Mouse (Mus musculus) heart, adult 2 months (tissue): ENCODE measurements around the gene Fam107a. TPM values are rescaled to one million over a fixed set of nuclear protein-coding genes. Genes with fewer than 3 reads are reported as not detected.

Experiments used
- DNase-seq, 2 experiments: peaks; one replicate each; pipeline ENCODE4 v3.0.0; 2021
- H3K27ac ChIP-seq: fragments of 200-600 bp; 2 replicates; pipeline ENCODE4 v1.8.1; 2022
- H3K27me3 ChIP-seq: fragments of 200-500 bp; 2 replicates; pipeline ENCODE4 v1.6.1; 2012; ENCODE audit warnings: mild to moderate bottlenecking, low read length, inconsistent platforms, mixed read lengths; ENCODE audit not compliant: control insufficient read depth, insufficient read depth
- H3K36me3 ChIP-seq: fragments of 200-500 bp; 2 replicates; pipeline ENCODE4 v1.6.1; 2012; ENCODE audit warnings: low read length, inconsistent platforms; ENCODE audit not compliant: control insufficient read depth, insufficient read depth
- H3K4me1 ChIP-seq: fragments of 200-500 bp; 2 replicates; pipeline ENCODE4 v1.6.1; 2011; ENCODE audit warnings: low read length; ENCODE audit not compliant: control insufficient read depth, insufficient read depth
- H3K4me3 ChIP-seq: fragments of 200-600 bp; 2 replicates; pipeline ENCODE4 v1.8.1; 2022
- H3K79me2 ChIP-seq: fragments of 200-500 bp; replicated peaks from 2 replicates; pipeline ENCODE4 v1.6.1; 2012; ENCODE audit warnings: mild to moderate bottlenecking, inconsistent platforms, low read length, moderate library complexity, mixed read lengths; ENCODE audit not compliant: control insufficient read depth, insufficient read depth
- H3K9ac ChIP-seq: fragments of 200-500 bp; 2 replicates; pipeline ENCODE4 v1.6.1; 2012; ENCODE audit warnings: low read depth, mild to moderate bottlenecking, control low read depth, inconsistent platforms, low read length, mixed read lengths
- CTCF ChIP-seq: fragments of 200-600 bp; IDR thresholded peaks from 2 replicates; pipeline ENCODE4 v1.8.1; 2022; ENCODE audit warnings: antibody characterized with exemption, mild to moderate bottlenecking, moderate library complexity
- EP300 ChIP-seq: fragments of 200-500 bp; IDR thresholded peaks from 2 replicates; pipeline ENCODE4 v1.6.1; 2011; ENCODE audit warnings: low read depth, low read length, control low read depth; ENCODE audit not compliant: insufficient read depth
- POLR2A ChIP-seq: fragments of 200-500 bp; IDR thresholded peaks from 2 replicates; pipeline ENCODE4 v1.6.1; 2011; ENCODE audit warnings: mild to moderate bottlenecking, low read depth, low read length, control low read depth; ENCODE audit not compliant: insufficient read depth
- WGBS: fragments of 180-500 bp; shearing (Covaris S2); methylation state at CpG from one replicate; pipeline ENCODE4 v1.1.7; 2018; 5-methylcytosine and 5-hydroxymethylcytosine counted together
- intact Hi-C: fragments of 180-260 bp; cut with DNase I; formaldehyde crosslinking; loops from one replicate; pipeline ENCODE4 v1.15.1; 2025
- polyA plus RNA-seq: library from polyadenylated mRNA; depleted of rRNA; stranded (reverse); fragments of >200 nt; gene quantifications from 2 replicates; pipeline ENCODE4 v1.2.3, GENCODE M21; 2012
- total RNA-seq, 2 experiments: library from RNA; stranded (reverse); gene quantifications; 2 replicates each; pipeline ENCODE4 v1.2.3; 2021

Fam107a gene
- total and polyA plus RNA-seq, 3 experiments: 5.1 to 17.2 (median 5.4) TPM

GRCm38 (mm10) chr14:8262242-8262641, 55.6 kb downstream of the Fam107a start:
- 54% methylated on average over 1 of the region's 1 CpGs for WGBS
- DNase-seq: no peak
- Histone ChIP-seq H3K4me1 (no peaks in the 10 kb centered on the region), H3K27me3 (no peaks in the 10 kb centered on the region), H3K4me3 (no peak overlapping the region), H3K27ac (no peak overlapping the region), H3K79me2 (no peaks in the 10 kb centered on the region), H3K36me3 (no peaks in the 10 kb centered on the region), H3K9ac (no peak overlapping the region)
- intact Hi-C loops: loop anchor here (1.0 to 5.0 kb wide), 2 partner anchors 35 to 84 kb away; no protein-coding TSS in a partner anchor
- TF ChIP-seq CTCF (peak; percentile 57), EP300 (no peak), POLR2A (no peak)

GRCm38 (mm10) chr14:8260214-8260613, 57.6 kb downstream of the Fam107a start:
- Histone ChIP-seq H3K9ac (no peak overlapping the region), H3K4me3 (no peak overlapping the region), H3K4me1 (no peaks in the 10 kb centered on the region), H3K36me3 (no peaks in the 10 kb centered on the region), H3K27ac (no peak overlapping the region), H3K27me3 (no peaks in the 10 kb centered on the region), H3K79me2 (no peaks in the 10 kb centered on the region)
- WGBS: 81% methylated on average over 5 of the region's 5 CpGs
- TF ChIP-seq POLR2A (no peak), CTCF (no peak), EP300 (no peak)
- DNase-seq: no peak
- intact Hi-C loops: loop anchor here (5.0 kb wide), 1 partner anchor 37 kb away; no protein-coding TSS in a partner anchor

- no peak for DNase-seq
- Histone ChIP-seq H3K4me1 (no peaks in the 10 kb centered on the region), H3K36me3 (no peaks in the 10 kb centered on the region), H3K79me2 (no peaks in the 10 kb centered on the region), H3K9ac (no peak within 1 kb of the TSS), H3K27ac (no peak within 1 kb of the TSS), H3K27me3 (no peaks in the 10 kb centered on the region), H3K4me3 (no peak within 1 kb of the TSS)
- 77% methylated on average over 3 of the region's 3 CpGs for WGBS
- intact Hi-C loops: loop anchor here (5.0 kb wide), 1 partner anchor 292 kb away; no protein-coding TSS in a partner anchor
- TF ChIP-seq POLR2A (no peak), CTCF (no peak), EP300 (no peak)
These were observed 58.7 kb downstream of the Fam107a start, which contains the start of gene Acox2 for GRCm38 (mm10) chr14:8259166-8259565. Acox2 (minus strand) TSS chr14:8259353.

GRCm38 (mm10) chr14:8258752-8259151, 59.1 kb downstream of the Fam107a start:
- no peak for TF ChIP-seq EP300
- no peak for TF ChIP-seq POLR2A
- no peak for TF ChIP-seq CTCF
- DNase-seq: no peak
- H3K27me3 ChIP-seq: no peaks in the 10 kb centered on the region
- H3K9ac ChIP-seq: no peak overlapping the region
- H3K4me3 ChIP-seq: no peak overlapping the region
- H3K27ac ChIP-seq: no peak overlapping the region
- intact Hi-C loops: loop anchor here (5.0 kb wide), 1 partner anchor 291 kb away; no protein-coding TSS in a partner anchor
- no peaks in the 10 kb centered on the region for H3K36me3 ChIP-seq
- H3K4me1 ChIP-seq: no peaks in the 10 kb centered on the region
- 53% methylated on average over 3 of the region's 3 CpGs for WGBS
- H3K79me2 ChIP-seq: no peaks in the 10 kb centered on the region

- H3K4me3 ChIP-seq: no peak overlapping the region
- no peaks in the 10 kb centered on the region for H3K4me1 ChIP-seq
- no peaks in the 10 kb centered on the region for H3K36me3 ChIP-seq
- no peak overlapping the region for H3K27ac ChIP-seq
- WGBS: 18% methylated on average over 3 of the region's 3 CpGs
- peak in 1 of 2 experiments; percentile 27 for DNase-seq
- no peaks in the 10 kb centered on the region for H3K79me2 ChIP-seq
- intact Hi-C loops: loop anchor here (5.0 kb wide), 1 partner anchor 291 kb away; no protein-coding TSS in a partner anchor
- H3K27me3 ChIP-seq: no peaks in the 10 kb centered on the region
- H3K9ac ChIP-seq: no peak overlapping the region
- TF ChIP-seq EP300 (no peak), POLR2A (no peak), CTCF (no peak)
These were observed 59.5 kb downstream of the Fam107a start for GRCm38 (mm10) chr14:8258335-8258627.

- H3K4me1 ChIP-seq: no peaks in the 10 kb centered on the region
- 61% methylated on average over 7 of the region's 7 CpGs for WGBS
- DNase-seq: no peak
- no peak overlapping the region for H3K27ac ChIP-seq
- H3K27me3 ChIP-seq: no peaks in the 10 kb centered on the region
- no peak overlapping the region for H3K9ac ChIP-seq
- H3K79me2 ChIP-seq: no peaks in the 10 kb centered on the region
- H3K36me3 ChIP-seq: no peaks in the 10 kb centered on the region
- intact Hi-C loops: loop anchor here (5.0 kb wide), 1 partner anchor 290 kb away; no protein-coding TSS in a partner anchor
- no peak for TF ChIP-seq CTCF
- TF ChIP-seq POLR2A: no peak
- no peak for TF ChIP-seq EP300
- no peak overlapping the region for H3K4me3 ChIP-seq
These were observed 60.1 kb downstream of the Fam107a start for GRCm38 (mm10) chr14:8257521-8258334.
